Mouse (Mus musculus) thymus, postnatal 0 days (tissue): ENCODE data around the gene Ebf1. TPM values are rescaled to one million over a fixed set of nuclear protein-coding genes. Genes with fewer than 3 reads are reported as not detected.

Experiments used
- DNase-seq: peaks from one replicate; pipeline ENCODE4 v3.0.0-alpha.2; 2015; ENCODE audit warnings: low spot score
- polyA plus RNA-seq: library from polyadenylated mRNA; unstranded; fragments of >200 nt; fragmentation: Nextera tagmentation; extraction: Ambion mirVana; gene quantifications from 2 replicates; pipeline ENCODE4 v1.2.1, GENCODE M21; 2015

Gene Ebf1
- polyA plus RNA-seq, 1 experiment from 2014 or later: 4.1 TPM

- peak; percentile 44 for DNase-seq
Measured at GRCm38 (mm10) chr11:44617734-44618586, 843 bp downstream of the Ebf1 start.

GRCm38 (mm10) chr11:44619131-44619886 lies 2.2 kb downstream of the Ebf1 start:
- no peak for DNase-seq

- no peak for DNase-seq
Measured at GRCm38 (mm10) chr11:44619887-44620693, 3.0 kb downstream of the Ebf1 start.

- no peak for DNase-seq
Measured at GRCm38 (mm10) chr11:44620694-44621446, 3.8 kb downstream of the Ebf1 start.

GRCm38 (mm10) chr11:44621615-44622014 lies 4.5 kb downstream of the Ebf1 start:
- DNase-seq: no peak

GRCm38 (mm10) chr11:44622023-44622731 lies 5.1 kb downstream of the Ebf1 start:
- DNase-seq: no peak

- DNase-seq: no peak
Measured at GRCm38 (mm10) chr11:44624564-44624963, 7.4 kb downstream of the Ebf1 start.

GRCm38 (mm10) chr11:44626065-44626464 lies 8.9 kb downstream of the Ebf1 start:
- no peak for DNase-seq

- DNase-seq: no peak
Measured at GRCm38 (mm10) chr11:44628412-44628811, 11.3 kb downstream of the Ebf1 start.

- DNase-seq: no peak
Measured at GRCm38 (mm10) chr11:44632064-44632968, 15.2 kb downstream of the Ebf1 start.

- no peak for DNase-seq
Measured at GRCm38 (mm10) chr11:44633001-44633693, 16.0 kb downstream of the Ebf1 start.

- DNase-seq: no peak
Measured at GRCm38 (mm10) chr11:44634552-44635193, 17.6 kb downstream of the Ebf1 start.

- DNase-seq: no peak
Measured at GRCm38 (mm10) chr11:44636241-44636640, 19.1 kb downstream of the Ebf1 start.

GRCm38 (mm10) chr11:44638193-44638754 lies 21.2 kb downstream of the Ebf1 start:
- DNase-seq: no peak

GRCm38 (mm10) chr11:44641496-44641895 lies 24.4 kb downstream of the Ebf1 start:
- no peak for DNase-seq

- no peak for DNase-seq
Measured at GRCm38 (mm10) chr11:44654340-44655019, 37.4 kb downstream of the Ebf1 start.

GRCm38 (mm10) chr11:44655468-44655867 lies 38.4 kb downstream of the Ebf1 start:
- no peak for DNase-seq
